Mouse (Mus musculus) lung, postnatal 36 days (tissue): ENCODE results near the gene B9d2.

Source experiments
- DNase-seq: peaks from one replicate; pipeline ENCODE4 v3.0.0; 2022; ENCODE audit warnings: mixed read lengths

Gene B9d2

GRCm38 (mm10) chr7:25674719-25675300 is 5.8 kb upstream of the B9d2 start, which contains the start of gene Tmem91:
Tmem91 (minus strand) TSS chr7:25675166.
- DNase-seq, result no peak

- no peak for DNase-seq
These were observed 5.2 kb upstream of the B9d2 start for GRCm38 (mm10) chr7:25675405-25675804.

GRCm38 (mm10) chr7:25676085-25676781 is 4.3 kb upstream of the B9d2 start:
- DNase-seq, result peak; percentile 94

DNA sequence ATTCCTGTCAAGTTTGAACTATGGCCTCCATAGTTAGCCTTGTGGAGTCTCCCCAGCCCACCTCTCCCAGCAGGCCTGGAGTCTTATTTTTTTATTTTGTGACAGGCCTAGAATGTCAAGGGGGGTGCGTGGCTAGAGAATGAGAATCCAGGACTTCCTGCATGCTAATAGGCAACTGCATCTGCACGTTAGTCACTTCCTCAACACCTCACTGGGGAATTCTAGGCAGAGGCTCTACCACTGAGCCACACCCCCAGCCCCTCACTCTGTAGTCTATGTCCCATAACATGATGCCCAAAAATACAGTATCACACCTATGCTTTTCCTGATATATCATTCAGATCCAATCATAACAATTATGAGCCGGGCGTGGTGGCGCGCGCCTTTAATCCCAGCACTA is 3.6 kb upstream of the B9d2 start:
- DNase-seq, result no peak

DNA sequence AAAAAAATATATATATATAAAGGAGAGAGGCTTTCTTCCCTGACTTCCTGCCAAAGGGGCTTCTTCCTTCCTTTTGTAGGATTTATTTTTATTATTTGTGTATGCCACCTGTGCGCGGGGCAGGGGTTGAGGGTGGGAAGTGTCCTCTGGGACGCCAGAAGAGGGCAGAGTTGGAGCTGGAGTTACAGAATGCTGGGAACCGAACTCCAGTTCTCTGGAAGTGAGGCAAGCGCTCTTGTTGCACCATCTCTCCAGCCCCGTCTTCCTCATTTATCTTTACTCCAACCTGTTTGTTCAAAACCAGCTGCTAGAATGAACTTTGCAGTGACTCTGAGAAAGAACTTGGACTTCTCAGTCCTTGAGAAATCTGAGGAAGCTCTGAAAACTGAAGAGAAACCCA is 609 bp upstream of the B9d2 start:
- peak; percentile 64 for DNase-seq

DNA sequence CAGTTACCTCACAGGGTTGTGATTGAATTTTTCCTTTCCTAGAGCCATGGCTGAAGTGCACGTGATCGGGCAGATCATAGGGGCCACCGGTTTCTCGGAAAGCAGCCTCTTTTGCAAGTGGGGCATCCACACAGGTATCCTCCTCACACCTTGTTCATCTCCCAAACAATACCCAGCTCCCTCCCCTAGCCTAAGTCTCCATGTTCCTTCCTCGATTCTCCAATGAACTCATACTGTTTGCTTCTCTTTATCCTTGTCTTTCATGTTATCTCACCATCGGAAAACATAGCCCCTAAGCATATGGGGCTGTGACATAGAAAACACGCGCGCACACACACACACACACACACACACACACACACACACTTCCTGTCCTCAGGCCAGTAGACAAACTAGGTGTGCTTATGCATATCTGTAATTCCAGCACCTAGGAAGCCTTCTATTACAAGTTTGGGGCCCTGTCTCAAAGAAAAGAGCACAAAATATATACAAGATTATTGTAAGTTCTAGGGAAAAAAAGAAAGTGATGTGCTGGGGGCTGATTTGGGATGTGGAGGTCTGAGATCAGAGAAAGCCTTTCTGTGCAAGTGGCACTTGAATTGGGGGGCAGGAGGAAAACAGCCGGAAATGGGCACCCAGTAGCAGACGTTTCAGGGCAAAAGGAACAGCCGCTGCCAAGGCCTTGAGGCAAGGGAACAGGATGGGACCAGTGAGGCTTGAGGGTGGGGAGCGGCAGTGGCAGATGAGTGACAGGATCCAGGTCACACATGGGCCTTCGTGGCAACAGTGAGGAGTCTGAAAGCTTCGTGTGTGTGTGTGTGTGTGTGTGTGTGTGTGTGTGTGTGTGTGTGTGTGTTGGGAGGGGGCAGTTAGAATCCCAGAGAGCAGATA is 1.0 kb downstream of the B9d2 start:
- DNase-seq, result no peak

DNA sequence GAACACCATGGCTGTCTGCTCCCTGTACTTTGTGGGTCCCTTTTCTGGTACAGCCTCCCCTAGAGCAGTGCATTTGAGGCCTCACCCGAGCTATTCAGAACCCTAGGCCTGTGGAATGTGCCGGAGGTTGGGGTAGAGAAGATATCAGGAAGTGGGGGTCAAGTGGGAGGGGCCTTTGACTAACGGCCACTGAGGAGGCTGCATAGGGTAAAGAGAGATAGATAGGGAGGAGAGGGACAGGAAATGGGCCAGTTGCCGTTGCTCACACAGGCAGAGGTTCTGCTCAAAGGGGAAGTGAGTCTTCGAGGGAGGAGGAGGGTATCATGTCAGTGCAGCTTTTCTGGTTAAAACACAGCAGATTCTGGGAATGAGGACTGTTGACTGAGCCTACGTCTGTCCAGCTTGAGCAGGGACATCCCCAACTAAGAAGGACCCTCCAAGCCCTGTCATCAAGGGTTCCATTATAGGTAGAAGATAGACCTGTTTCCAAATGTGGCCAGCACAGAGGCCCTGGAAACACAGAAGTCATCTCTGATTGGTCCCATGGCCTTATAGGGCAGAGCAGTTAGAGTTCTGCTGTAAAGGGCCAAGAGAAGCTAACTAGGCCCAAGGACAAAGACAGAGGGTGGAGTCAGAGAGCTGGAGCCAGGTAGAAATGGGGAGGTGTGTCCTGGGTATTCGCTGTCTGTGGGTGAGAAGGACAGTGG is 3.0 kb downstream of the B9d2 start:
- DNase-seq, result peak; percentile 62

- no peak for DNase-seq
These were observed 4.1 kb downstream of the B9d2 start for GRCm38 (mm10) chr7:25684659-25685058.

GRCm38 (mm10) chr7:25685926-25686470 is 5.4 kb downstream of the B9d2 start:
- no peak for DNase-seq

GRCm38 (mm10) chr7:25686680-25687531 is 6.3 kb downstream of the B9d2 start, which contains the start of gene Tgfb1:
Tgfb1 (plus strand) TSS chr7:25687002.
- peak; percentile 88 for DNase-seq

GRCm38 (mm10) chr7:25687811-25688401 is 7.3 kb downstream of the B9d2 start:
- peak; percentile 71 for DNase-seq

DNA sequence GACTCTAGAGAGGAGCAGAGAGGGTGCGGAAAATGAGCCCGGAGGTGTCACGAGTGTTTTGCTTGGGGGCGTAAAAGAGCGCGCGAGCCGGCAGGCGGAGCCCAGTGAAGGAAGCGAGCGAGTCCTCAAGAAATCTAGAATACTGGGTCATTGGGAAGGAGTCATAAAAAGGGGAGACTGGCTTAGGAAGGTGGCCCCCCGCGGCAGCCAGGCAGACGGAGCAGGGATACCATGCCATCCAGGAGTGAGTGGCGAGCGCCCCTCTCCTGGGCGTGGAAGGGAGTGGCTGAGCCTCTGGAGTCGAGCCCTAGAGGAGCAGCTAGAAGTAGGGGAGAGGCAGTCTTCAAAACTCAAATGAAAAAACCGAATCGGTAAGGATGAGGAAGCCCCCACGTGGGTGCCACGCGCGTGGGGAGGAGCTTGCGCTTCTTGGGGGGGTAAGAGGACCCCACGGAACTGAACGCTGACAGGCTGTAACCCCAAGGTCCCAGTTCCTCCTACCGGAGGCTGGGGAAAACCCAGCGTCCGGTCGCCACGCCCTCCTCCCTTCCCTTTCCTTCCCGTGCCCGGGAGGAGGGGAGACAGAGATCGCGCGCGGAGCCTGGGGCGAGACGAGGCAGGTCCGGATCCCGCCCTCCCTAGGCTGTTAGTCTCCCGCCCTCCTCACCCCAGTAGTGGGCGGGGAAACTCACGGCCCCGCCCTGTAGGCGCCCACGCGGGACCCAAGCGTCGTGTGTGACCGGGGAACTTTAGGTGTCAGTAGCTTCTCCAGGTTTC is 8.4 kb downstream of the B9d2 start:
- DNase-seq, result peak; percentile 90

- DNase-seq, result no peak
These were observed 9.0 kb downstream of the B9d2 start for GRCm38 (mm10) chr7:25689603-25690021.

DNA sequence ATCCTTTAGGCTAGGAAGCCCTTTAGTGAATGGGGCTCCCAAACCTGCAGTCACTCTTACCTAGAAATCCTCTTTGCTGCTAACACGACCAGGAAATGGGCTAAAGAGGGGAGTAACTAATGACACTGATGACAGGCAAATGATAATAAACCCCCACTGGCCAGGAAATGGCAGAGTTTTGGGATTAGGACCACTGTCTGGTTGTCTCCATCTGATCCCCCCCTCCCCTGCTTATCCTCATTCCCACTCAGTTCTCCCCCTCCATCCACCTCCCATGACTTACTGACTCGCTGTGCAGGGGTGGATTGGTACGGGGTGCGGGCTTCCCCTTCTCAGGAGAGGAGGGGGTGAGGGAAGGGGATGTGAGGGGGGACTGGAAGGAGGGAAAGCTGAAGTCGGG is 9.5 kb downstream of the B9d2 start:
- no peak for DNase-seq

- DNase-seq, result no peak
These were observed 13.5 kb downstream of the B9d2 start for GRCm38 (mm10) chr7:25694104-25694503.

GRCm38 (mm10) chr7:25699851-25700250 is 19.3 kb downstream of the B9d2 start:
- DNase-seq, result no peak

GRCm38 (mm10) chr7:25700732-25701131 is 20.2 kb downstream of the B9d2 start:
- DNase-seq, result no peak

GRCm38 (mm10) chr7:25702350-25702749 is 21.8 kb downstream of the B9d2 start:
- DNase-seq, result no peak

- DNase-seq, result no peak
These were observed 23.4 kb downstream of the B9d2 start for GRCm38 (mm10) chr7:25703793-25704494.
